Mouse (Mus musculus): Measurements from ENCODE around the gene Ube2n.

Gene Ube2n

GRCm38 (mm10) chr10:95525037-95525675 lies 10.2 kb downstream of the Ube2n start:
- in situ Hi-C loops (cut with MboI, MseI), result no loop called here

GRCm38 (mm10) chr10:95525871-95526270 lies 10.9 kb downstream of the Ube2n start:
- in situ Hi-C loops (cut with MboI, MseI), result no loop called here

- in situ Hi-C loops (cut with MboI, MseI), result no loop called here
Measured at GRCm38 (mm10) chr10:95526495-95527122, 11.7 kb downstream of the Ube2n start.

- in situ Hi-C loops (cut with MboI, MseI), result no loop called here
Measured at GRCm38 (mm10) chr10:95530551-95531121, 15.7 kb downstream of the Ube2n start.

GRCm38 (mm10) chr10:95532916-95533315 lies 18.0 kb downstream of the Ube2n start:
- in situ Hi-C loops (cut with MboI, MseI), result no loop called here

GRCm38 (mm10) chr10:95533382-95533781 lies 18.4 kb downstream of the Ube2n start:
- in situ Hi-C loops (cut with MboI, MseI), result no loop called here

- in situ Hi-C loops (cut with MboI, MseI), result no loop called here
Measured at GRCm38 (mm10) chr10:95535399-95536221, 20.7 kb downstream of the Ube2n start.

- in situ Hi-C loops (cut with MboI, MseI), result no loop called here
Measured at GRCm38 (mm10) chr10:95536222-95536541, 21.2 kb downstream of the Ube2n start.

- in situ Hi-C loops (cut with MboI, MseI), result no loop called here
Measured at GRCm38 (mm10) chr10:95539260-95539659, 24.3 kb downstream of the Ube2n start.

GRCm38 (mm10) chr10:95539841-95540240 lies 24.9 kb downstream of the Ube2n start:
- in situ Hi-C loops (cut with MboI, MseI), result loop anchor here in 1 of 2 experiments (10.0 kb wide), 1 partner anchor 55 kb away; no protein-coding TSS in a partner anchor

GRCm38 (mm10) chr10:95542916-95543315 lies 28.0 kb downstream of the Ube2n start:
- in situ Hi-C loops (cut with MboI, MseI), result loop anchor here in 1 of 2 experiments (10.0 kb wide), 1 partner anchor 58 kb away; no protein-coding TSS in a partner anchor

- in situ Hi-C loops (cut with MboI, MseI), result loop anchor here in 1 of 2 experiments (10.0 kb wide), 1 partner anchor 59 kb away; no protein-coding TSS in a partner anchor
Measured at GRCm38 (mm10) chr10:95543377-95543776, 28.4 kb downstream of the Ube2n start.

GRCm38 (mm10) chr10:95544004-95544403 lies 29.1 kb downstream of the Ube2n start:
- in situ Hi-C loops (cut with MboI, MseI), result loop anchor here in 1 of 2 experiments (10.0 kb wide), 1 partner anchor 59 kb away; no protein-coding TSS in a partner anchor

- in situ Hi-C loops (cut with MboI, MseI), result loop anchor here in 1 of 2 experiments (10.0 kb wide), 1 partner anchor 60 kb away; no protein-coding TSS in a partner anchor
Measured at GRCm38 (mm10) chr10:95544651-95545050, 29.7 kb downstream of the Ube2n start.

- in situ Hi-C loops (cut with MboI, MseI), result loop anchor here in 1 of 2 experiments (10.0 kb wide), 1 partner anchor 60 kb away; no protein-coding TSS in a partner anchor
Measured at GRCm38 (mm10) chr10:95545051-95545450, 30.1 kb downstream of the Ube2n start.

- in situ Hi-C loops (cut with MboI, MseI), result loop anchor here in 1 of 2 experiments (10.0 kb wide), 1 partner anchor 61 kb away; no protein-coding TSS in a partner anchor
Measured at GRCm38 (mm10) chr10:95546178-95546577, 31.2 kb downstream of the Ube2n start.

- in situ Hi-C loops (cut with MboI, MseI), result loop anchor here in 1 of 2 experiments (10.0 kb wide), 1 partner anchor 63 kb away; no protein-coding TSS in a partner anchor
Measured at GRCm38 (mm10) chr10:95548154-95548826, 33.3 kb downstream of the Ube2n start.

GRCm38 (mm10) chr10:95549080-95549479 lies 34.1 kb downstream of the Ube2n start:
- in situ Hi-C loops (cut with MboI, MseI), result loop anchor here in 1 of 2 experiments (10.0 kb wide), 1 partner anchor 64 kb away; no protein-coding TSS in a partner anchor

- in situ Hi-C loops (cut with MboI, MseI), result loop anchor here (5.0 to 10.0 kb wide), 4 partner anchors 307 to 484 kb away; no protein-coding TSS in a partner anchor
Measured at GRCm38 (mm10) chr10:95550506-95550905, 35.6 kb downstream of the Ube2n start.

- in situ Hi-C loops (cut with MboI, MseI), result loop anchor here (5.0 to 10.0 kb wide), 4 partner anchors 306 to 483 kb away; no protein-coding TSS in a partner anchor
Measured at GRCm38 (mm10) chr10:95551752-95552151, 36.8 kb downstream of the Ube2n start.

Data from T-helper 17 cell (primary cell).